Mouse (Mus musculus) thymus, adult 2 months (tissue): ENCODE data around the gene Olfr1357.

ENCODE experiments used
- CTCF ChIP-seq: fragments of 200-500 bp; IDR thresholded peaks from 2 replicates; pipeline ENCODE4 v1.5.1; 2012; ENCODE audit warnings: mild to moderate bottlenecking, control low read depth, low read length, moderate library complexity, borderline replicate concordance; ENCODE audit not compliant: control insufficient read depth, poor library complexity, insufficient read depth; ENCODE audit errors: extremely low read depth
- POLR2A ChIP-seq: fragments of 200-500 bp; IDR thresholded peaks from 2 replicates; pipeline ENCODE4 v1.6.1; 2012; ENCODE audit warnings: mild to moderate bottlenecking, low read length, control low read depth, moderate library complexity; ENCODE audit not compliant: control insufficient read depth, poor library complexity, insufficient read depth; ENCODE audit errors: extremely low read depth

- TF ChIP-seq POLR2A (no peak), CTCF (no peak)
Measured at GRCm38 (mm10) chr10:78617974-78618373, at the start of gene Olfr1357.
